Mouse (Mus musculus): ENCODE results near the gene Uap1l1.

DNA sequence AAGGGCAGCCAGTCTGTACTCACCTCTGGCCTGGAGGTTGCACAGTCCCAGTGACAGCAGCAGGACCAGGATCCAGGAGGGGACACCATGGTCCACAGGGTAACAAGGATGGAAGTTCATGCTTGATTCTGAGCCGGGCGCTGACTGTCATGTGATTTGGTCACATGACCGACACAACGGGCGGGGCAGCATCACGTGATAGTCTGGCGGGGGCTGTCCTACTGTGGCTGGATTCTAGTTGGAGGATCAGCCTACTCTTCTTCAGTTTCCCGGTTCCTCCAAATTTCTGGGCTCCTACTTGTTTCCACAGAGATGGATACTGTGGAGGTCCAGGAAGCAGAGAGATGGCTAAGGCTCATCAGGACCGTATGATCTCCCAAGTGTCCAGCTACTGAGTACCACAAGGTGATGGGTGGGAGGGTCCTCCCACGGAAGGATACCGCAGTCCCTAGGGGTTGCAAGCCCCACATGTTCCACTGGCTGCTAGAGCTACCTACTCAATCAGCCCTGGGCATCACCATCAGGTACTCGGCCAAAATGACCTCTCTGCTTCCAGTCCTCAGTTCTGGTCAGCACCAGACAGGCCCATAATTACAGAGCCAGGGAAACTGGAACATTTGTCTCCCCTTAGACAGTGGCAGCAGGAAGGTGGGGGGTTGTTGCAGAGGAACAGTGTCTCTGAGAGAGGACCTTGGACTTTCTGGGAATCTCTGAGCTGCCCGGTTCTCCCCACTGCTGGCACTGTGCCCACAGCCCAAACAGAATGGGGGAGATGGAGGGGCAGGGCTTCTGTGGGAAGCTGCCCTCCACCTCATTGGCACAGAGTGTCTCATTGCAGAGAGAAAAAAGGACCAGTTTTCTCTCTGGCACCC, 9.0 kb downstream of the Uap1l1 start, which contains the start of gene Dpp7:
- TF ChIP-seq CTCF (IDR thresholded peaks at IDR 0.05; ENCODE audit: borderline replicate concordance, insufficient read depth, low read depth, low read length) = no peak
- TF ChIP-seq POLR2A (IDR thresholded peaks at IDR 0.05; ENCODE audit: borderline replicate concordance, insufficient read depth, low read length) = peak; percentile 87; the same call in 1 of the 2 replicates

All from cerebellum, adult 2 months (tissue).